Mouse (Mus musculus): Measurements from ENCODE around the gene Myh7b.

The Myh7b gene

DNA sequence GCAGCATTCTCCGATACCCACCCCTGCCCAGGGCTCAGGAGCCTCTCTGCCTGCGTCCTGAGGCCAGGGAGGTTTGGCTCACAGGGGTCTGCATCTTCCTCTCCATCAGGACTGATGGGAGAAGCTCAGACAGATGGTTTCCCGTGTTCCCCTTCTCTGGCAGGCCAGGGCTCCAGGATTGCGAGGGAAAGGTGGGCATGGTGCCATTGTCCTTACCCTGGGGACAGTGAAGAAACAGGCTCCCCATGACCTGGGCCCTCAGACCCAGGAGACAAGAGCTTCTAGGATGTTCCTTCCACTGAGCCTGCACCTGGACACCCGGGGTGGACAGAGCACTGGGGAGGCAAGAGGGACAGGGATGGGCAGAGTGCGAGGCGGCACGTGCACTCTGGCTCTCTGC lies 23.6 kb downstream of the Myh7b start:
- no peak for DNase-seq (ENCODE audit: low read depth)

DNA sequence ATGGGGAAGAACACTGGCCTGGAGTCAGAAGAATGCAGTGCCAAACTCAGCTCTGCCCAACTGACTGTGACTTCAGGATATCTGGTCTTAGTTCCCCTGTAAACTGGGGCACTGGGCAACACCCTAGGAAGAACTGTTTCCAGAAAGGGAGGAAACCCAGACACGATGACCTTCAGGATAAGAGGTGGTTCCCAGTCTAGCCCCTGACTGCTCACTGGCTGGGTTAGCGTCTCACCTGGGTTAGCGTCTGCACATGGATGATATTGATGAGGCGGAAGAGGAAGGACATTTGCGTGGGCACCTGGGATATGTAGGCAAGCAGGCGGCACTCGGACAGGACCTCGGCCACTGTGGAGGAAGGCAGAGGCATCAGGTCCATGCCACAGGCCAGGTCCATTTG lies 24.9 kb downstream of the Myh7b start:
- DNase-seq (ENCODE audit: low read depth): no peak

DNA sequence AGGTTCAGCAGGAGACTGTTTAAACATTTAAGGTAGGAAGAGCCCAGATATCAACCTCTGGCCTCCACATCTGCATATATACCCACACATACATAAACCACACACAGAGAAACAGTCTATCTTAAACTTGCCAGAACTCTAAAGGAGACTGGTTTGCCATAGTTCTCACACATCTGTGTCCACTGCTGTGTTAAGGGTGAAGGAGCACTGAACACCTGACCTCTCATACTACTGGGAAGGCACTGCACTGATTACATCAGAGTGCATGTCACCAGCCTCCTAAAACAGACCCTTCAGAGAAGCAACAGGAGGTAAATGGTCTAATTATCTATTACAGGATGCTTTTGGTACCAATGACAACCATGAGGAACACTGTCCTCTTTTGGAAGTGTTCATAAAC lies 25.9 kb downstream of the Myh7b start:
- no peak for DNase-seq (ENCODE audit: low read depth)

DNA sequence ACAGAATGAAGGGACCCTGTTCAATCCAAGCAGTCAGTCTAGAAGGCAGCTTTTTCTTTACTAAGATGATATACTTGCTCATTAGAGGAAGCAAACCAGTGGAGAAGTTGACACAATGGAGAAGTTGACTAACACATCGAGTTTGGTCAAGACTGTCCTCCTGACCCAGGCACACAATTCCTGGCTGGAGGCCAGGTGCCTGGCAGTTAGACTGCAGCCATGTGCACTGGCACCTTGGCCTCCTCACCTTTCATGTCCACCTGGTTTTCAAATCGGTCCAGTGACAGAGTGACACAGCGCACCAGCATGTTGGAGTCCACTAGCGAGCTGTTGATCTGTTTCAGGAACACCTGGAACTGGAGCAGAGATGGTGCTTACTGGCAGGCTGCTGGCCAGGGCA lies 26.4 kb downstream of the Myh7b start:
- no peak for DNase-seq (ENCODE audit: low read depth)

DNA sequence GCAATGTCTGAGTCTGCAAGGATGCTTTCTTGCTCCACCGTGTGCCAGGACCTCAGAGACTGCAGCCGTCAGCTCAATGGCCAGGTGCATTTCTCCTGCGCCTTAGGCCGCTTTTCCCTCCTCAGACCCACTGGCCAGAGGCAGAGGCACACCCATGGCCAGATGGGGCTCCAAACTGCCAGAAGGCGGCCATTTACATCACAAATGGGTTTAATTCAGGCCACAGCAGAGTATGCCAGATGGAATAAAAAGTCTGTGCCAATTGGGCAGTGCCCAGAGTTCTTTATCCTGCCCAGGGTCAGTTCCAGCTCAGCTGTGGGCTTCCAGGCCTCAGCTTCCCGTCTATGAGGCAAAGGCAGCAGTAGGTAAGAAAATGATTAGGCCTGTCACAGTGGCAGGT lies 29.6 kb downstream of the Myh7b start:
- no peak for DNase-seq (ENCODE audit: low read depth)

DNA sequence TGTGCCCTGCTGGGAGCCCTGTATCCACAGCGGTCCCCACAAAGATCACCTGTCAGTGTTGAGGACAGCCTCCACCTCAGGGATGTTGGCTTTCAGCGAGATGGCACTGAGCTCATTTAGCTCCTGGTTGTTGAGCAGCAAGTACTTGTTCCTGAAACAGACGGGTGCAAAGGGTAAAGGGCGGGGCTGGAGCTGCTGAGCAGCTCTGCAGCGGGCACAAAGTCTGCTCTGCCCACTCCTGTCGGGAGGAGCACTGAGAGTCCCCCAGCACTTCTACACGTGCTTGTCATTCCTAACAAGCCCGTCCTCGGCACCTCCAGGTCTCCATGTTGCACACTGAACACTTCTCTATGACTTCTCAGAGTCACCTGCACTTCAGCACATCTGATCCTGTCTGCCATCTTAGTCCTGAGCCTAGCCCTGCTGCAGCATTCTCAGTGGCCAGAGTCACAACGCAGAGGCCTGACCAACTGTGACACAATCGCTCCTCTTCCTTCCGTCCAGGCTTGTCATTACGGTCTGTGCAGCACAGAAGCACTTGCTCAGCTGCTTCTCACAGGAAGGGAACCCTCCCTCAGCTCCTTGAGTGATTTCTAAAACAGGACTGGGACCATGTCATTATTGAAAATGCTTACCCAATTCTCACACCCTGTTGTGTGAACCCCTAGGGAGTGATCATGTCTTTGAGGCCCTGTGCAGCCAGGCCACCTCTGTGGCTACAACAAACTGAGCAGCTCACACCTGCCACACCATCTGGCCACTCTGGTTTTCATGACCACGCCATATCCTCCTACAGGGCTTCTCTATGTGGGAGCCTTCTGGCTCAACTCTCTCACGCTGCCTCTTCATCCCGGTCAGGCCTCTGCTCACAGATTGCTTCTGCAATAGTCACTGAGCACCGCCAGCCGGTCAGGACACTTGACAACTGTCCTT lies 30.8 kb downstream of the Myh7b start:
- no peak for DNase-seq (ENCODE audit: low read depth)

DNA sequence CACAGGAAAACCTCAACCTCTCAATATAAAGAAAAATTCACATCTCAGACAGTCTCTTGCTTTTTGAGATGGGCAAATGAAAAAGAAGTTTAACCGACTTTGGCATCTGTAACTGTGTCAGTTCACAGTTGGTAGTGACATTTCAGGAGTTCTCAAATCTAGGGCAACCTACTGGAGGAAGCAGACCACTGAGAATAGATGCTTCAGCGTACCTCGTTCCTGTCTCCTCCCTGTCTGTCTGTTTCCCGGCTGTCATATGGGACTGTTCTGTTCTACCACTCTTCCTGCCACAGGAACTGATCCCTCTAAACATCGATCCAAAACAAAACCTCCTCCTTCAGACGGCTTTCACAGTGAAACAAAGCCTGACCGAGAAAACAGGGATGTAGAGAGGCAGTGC lies 34.7 kb downstream of the Myh7b start:
- no peak for DNase-seq (ENCODE audit: low read depth)

DNA sequence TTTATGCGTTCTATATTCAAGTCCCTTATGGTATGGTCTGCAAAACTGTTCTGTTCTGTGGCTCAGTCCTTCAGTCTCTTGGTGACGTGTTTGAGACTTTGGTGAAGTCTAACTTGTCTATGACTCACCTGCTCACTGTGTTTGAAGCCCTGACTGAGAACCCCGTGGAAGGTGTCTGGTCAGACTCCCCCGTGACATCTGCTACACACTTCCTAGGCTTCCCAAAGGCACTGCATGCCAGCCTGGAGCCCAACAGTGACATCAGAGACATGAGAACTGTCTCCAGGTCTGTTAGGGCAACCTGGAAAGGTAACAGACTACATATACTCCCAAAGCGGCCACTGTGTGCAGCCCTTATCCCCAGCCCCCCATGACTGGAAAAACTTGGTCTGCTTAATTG lies 41.6 kb downstream of the Myh7b start:
- DNase-seq (ENCODE audit: low read depth): no peak

DNA sequence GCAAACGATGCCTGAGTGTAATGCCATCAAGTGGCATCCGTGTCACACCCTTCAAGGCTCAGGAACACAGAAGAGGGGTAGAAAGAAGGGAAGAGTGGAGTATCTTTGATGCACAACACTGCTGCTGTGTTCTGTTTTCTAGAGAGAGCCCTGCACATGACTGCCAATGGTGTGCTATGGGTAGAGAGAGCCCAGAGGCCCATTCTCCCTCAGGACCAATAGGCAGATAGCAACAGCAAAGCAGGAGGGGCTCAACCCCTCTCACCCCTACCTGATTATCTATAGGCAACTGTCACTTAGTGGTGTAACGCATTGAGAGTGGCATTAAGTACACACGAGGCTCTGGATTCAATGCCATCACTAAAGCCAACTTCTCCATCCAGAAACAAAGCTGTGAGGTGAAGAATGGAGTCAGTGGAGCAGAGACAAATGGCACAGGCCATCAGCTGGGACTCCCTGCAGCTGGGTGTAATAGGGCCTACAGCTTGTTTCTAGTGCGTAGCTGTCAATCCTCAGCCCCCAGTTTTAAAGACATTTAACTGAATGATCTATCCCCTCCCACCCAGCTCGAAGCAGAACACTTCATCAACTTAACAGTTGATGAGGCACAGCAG lies 44.9 kb downstream of the Myh7b start:
- no peak for DNase-seq (ENCODE audit: low read depth)

DNA sequence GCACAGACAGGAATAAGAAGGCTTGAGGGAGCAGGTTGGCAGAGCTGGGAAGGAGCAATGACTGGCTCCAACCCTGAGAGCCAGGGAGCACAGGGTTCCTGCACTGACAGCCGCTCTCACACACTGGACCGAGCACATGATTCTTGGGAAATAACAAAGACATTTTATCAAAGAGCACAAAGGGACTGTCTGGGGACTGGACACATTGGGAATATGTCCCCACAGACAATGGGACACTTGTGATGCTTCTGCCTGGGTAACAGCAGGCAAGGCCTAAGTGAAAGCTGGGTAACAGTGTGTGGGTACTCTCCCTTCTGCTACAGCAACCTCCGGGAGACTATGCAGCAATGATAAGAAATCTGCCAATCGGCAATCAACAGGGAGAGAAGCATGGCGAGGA lies 51.4 kb downstream of the Myh7b start:
- DNase-seq (ENCODE audit: low read depth): no peak

DNA sequence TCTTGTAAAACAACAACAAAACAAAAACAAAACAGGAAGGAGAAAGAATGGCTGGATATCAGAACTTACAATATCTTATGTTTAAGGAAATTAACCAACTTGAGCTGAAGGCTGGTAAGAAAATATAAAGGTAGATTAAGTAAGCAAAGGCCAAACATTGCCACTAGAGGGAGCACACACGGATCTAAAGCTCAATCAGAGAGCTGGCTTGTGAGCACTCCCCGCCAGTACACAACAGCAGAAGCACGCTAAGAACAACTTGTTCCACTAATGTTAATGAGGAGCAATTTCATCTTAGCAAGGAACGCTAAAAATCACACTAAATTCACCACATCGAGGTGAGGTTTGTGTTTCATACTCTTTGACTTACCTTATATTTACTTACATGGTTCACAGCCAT lies 52.1 kb downstream of the Myh7b start:
- peak; percentile 79 for DNase-seq (ENCODE audit: low read depth)

DNA sequence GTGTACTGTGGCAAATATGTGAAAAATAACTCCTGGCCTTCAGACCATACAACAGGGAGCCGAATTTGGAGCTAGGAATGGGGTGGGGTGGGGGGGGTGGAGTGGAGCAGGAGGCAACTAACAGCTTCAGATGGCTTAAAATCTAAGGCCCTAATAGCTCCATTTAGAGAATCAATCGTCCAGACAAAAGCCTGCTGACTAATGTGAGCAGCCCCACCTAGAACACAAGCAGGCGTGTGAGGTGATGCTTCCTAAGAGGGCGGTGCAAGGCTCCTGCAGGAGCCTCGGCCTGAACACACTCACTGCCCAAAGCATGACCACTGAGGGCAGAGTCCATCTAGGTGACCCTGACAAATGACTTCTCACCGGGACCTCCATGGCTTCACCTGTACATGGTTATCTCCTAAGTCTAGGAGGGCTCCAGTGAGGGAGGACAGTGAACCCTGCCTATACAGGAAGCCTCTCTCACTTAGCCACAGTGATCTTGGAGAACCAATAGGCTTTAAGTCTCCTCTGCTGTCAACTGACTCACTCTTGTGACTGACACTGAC lies 53.0 kb downstream of the Myh7b start:
- no peak for DNase-seq (ENCODE audit: low read depth)

DNA sequence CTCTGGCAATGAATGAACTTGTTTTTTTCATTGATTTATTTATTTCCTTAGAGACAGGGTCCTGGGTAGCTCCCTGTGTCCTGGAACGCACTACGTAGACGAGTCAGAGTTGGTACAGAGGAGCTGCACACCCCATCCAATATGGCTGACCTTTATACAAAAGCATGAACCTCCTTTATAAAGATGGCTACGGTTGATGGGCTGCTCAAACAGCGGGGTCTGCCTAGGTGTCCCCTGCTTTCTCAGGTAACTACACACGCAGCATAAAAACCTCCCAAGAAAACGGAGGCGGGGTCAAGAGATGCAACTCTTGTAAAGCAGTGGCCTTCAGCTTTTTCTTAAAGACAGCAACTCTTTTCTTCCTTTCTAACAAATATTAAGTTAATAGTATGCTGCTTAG lies 56.9 kb downstream of the Myh7b start:
- no peak for DNase-seq (ENCODE audit: low read depth)

DNA sequence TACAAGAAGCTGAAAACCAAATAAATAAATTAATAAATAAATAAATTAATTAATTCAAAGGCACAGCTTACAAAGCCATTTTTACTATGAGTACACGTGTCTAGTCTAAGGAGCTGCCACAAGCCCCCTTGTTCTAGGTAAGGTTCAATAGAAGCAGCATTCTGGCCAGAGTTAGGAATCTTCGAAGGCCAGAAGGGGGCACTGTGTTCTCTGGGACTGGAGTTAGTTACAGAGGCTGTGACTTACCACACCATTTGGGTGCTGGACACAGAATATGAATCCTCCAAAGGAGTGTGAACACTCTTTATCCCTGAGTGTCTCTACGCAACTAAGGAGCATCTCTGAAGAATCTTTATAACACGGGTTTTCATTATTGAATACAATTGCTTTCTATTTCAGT lies 57.4 kb downstream of the Myh7b start:
- peak; percentile 68 for DNase-seq (ENCODE audit: low read depth)

DNA sequence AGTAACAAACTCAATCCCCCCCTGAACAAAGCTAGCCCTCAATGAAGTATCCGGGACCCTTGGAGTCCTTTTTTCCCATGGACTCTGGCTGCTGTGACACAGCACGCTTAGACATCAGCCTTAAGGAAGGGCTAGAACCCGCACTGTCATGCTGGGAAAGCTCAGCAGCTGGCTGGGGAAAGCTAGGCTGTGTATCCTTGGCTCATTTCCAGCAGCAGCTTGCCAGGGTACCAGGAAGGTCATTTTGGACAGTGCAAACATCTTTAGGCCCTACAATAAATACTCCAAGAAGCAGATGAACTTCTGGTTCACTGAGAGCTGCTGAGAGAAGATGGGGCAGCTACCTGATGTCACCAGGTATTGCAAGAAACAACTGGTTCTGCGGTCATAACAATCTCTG lies 60.2 kb downstream of the Myh7b start:
- DNase-seq (ENCODE audit: low read depth): no peak

DNA sequence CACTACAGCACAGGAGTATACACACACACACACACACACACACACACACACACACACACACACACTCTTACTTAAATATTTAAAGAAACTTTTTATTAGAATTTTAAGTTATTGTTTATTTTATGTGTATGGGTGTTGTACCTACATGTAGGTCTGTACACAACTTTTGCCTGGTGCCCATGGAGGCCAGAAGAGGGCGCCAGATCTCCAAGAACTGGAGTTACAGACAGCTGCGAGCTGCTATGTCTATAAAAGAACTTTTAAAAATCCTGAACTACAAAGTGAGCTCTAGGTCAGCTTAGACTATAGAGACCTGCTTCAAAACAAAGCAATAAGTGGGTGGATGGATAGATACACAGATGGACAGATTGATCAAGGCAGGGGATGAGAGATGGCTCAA lies 62.5 kb downstream of the Myh7b start:
- DNase-seq (ENCODE audit: low read depth): peak; percentile 91

DNA sequence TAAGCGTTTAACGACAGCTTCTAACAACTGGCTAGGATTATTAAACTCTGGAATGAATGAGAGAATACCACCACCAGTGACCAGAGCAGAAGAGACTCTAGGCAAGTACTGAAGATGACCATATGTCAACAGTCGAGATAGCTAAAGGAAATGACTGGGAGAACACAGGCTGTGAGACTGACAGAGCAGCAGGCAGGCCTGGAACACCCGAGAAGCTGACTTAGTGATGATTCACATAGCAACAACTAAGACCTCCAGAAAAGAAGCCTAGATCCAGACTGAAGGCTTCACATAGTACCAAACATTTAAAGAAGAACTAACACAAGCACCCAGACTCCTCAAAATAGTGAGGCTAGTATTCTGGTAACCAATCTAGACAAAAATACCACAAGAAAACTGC lies 64.1 kb downstream of the Myh7b start:
- no peak for DNase-seq (ENCODE audit: low read depth)

DNA sequence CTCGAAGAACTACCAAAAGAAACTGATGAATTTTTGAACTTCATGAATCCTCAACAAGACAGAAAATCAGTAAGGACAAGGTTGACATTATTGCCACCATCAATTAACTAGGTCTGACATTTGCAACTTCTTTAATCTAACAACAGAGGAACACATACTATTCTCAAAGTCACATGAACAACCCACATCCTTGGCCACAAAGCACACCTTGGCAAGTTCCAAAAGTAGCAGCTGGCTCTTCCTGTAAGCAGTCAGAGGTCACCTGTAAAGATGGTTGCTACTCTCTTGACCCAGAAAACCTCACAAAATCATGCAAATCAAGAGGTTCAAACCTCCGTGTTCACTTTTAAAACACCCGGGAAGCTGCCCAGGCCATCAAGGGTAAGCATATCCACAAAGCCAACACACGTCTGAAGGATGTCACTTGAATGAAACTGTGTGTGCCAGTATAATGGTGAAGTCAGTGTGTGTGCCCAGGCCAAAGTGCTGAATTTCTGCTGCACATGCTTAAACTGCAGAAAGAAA lies 68.6 kb downstream of the Myh7b start:
- peak; percentile 71 for DNase-seq (ENCODE audit: low read depth)

DNA sequence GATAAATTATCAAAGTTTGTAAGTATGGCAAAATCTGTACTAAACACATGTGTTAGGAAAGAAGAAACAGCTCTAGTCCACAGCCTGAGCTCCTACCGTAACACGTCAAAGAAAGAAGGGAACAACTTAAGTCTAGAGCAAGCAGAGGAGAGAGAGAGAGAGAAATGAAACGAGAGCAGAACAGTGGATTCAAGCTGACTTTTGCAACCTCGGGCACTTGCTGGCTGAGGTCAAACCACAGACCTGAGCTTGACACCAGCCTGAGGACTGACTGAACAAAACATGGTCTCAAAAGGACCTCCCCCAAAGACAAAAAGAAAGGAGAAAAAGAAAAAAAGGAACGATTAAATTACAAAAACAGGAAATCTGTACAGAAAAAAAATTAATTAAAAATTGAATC lies 69.6 kb downstream of the Myh7b start:
- DNase-seq (ENCODE audit: low read depth): peak; percentile 32

DNA sequence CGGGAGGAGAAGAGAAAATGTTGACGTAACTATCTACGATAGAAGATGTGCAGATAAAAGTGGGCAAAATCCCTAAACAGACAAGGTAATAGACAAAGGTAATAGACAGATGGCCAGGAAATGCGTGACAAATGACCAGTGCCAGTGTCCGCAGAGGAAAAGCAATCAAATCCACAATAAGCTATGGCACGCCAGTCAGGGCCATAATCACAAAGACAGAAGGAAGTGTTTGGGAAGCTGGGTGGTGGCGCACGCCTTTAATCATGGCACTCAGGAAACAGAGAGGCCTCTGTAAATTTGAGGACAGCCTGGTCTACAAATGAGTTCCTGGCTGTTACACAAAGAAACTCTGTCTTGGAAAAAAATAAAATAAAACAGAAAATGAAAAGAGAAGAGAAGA lies 70.2 kb downstream of the Myh7b start:
- no peak for DNase-seq (ENCODE audit: low read depth)

DNA sequence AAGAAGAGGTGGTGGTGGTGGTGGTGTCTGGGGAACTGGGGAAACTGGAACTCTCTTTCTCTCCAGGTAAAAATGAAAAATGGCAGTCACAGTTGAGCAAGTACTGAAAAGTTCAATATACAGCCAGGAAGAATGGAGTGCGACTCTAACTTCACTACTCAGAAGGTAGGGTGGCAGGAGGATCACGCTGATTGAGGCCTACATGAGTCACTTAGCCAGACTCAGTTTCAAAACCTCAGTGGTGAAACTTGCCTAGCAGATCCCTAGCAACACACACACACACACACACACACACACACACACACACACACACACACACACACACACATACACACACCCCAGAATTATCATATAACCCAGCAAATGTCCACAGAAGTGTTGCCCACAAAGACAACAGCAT lies 70.9 kb downstream of the Myh7b start:
- DNase-seq (ENCODE audit: low read depth): peak; percentile 44

DNA sequence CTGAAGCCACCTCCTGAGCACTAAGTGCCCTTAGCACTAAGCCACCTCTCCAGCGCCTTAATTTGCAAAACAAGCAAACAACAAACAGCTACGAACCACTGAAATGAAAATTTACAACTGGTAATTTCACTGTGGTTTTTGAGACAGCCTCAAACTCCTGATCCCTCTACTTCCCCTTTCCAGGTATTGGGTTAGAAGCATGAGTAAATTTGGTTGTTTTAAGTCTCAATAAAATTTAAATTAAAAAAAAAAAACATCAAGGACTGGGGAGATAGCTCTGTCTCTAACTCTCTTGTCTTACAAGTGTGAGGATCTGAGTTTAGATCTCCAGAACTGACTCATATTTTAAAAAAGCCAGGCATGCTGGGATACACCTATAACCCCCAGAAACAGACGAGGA lies 72.1 kb downstream of the Myh7b start:
- DNase-seq (ENCODE audit: low read depth): no peak

DNA sequence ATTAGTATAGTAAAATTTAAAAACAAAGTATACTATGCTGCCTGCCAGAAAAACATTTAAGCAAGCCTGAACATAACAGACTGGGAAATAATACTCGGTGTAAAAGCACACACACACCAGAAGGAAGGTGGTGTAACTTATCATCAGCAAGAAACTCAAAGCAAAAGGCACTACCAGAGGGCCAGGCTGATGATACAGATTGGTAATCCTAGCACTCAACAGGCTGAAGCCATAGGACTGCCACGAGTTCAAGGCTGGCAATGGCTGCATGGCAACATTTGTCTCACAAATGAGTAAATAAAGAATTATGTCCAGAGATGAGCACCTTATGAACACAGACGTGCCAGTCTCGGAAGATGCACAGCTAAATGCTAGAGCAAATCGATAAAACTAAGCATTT lies 72.8 kb downstream of the Myh7b start:
- no peak for DNase-seq (ENCODE audit: low read depth)
